Mouse (Mus musculus): ENCODE results near the gene Mlxipl.

Mlxipl gene

GRCm38 (mm10) chr5:135145955-135146354 lies 56.3 kb downstream of the Mlxipl start:
- DNase-seq (ENCODE audit: low spot score in 2 of 2) = no peak

DNA sequence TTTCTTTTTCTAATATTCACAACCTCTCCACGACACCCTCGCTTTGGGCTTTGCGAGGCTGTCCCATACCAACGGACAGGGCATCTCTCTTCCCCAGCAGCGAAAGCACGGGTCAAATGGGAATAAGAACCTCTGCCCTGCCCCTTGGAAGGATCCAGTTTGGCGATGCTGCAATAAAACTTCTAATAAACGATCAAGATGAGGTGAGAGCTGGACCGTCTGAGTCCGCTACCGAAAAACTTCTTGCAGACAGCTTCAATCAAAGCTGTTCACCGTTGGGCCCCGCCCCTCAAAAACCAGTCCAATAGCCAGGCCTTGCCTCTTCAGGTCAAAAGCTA lies 59.0 kb downstream of the Mlxipl start:
- no peak for DNase-seq (ENCODE audit: low spot score in 2 of 2)

GRCm38 (mm10) chr5:135149053-135149819 lies 59.5 kb downstream of the Mlxipl start, which contains the start of gene Tbl2:
TSS of gene Tbl2 (plus strand) at chr5:135149657.
- DNase-seq (ENCODE audit: low spot score in 2 of 2) = peak; percentile 98 to 99

- no peak for DNase-seq (ENCODE audit: low spot score in 2 of 2)
Measured at GRCm38 (mm10) chr5:135149820-135150178, 60.1 kb downstream of the Mlxipl start.

- DNase-seq (ENCODE audit: low spot score in 2 of 2) = no peak
Measured at GRCm38 (mm10) chr5:135156496-135156895, 66.8 kb downstream of the Mlxipl start.

GRCm38 (mm10) chr5:135161221-135161620 lies 71.5 kb downstream of the Mlxipl start:
- DNase-seq (ENCODE audit: low spot score in 2 of 2) = peak in 1 of 2 experiments; percentile 46

DNA sequence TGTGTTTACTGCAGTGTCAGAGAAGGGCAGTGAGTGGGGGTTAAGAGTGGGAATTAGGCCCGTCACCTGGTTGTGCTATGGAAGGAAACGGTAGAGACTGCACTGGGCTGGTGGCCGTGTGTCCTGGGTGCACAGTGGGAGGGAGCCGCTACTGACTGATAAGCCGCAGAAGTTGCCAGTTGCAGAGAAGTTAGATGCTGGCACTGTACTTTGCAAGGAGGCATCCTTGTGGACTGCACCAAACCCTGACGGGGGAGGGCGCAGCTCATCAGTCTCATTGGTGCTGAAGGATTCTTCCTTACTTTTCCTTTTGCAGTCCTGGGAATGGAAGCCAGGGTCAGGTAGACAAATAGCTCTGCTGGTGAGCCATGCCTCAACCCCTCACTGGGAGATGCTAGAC lies 72.0 kb downstream of the Mlxipl start:
- DNase-seq (ENCODE audit: low spot score in 2 of 2) = no peak

- no peak for DNase-seq (ENCODE audit: low spot score in 2 of 2)
Measured at GRCm38 (mm10) chr5:135162361-135162760, 72.7 kb downstream of the Mlxipl start.

- no peak for DNase-seq (ENCODE audit: low spot score in 2 of 2)
Measured at GRCm38 (mm10) chr5:135162821-135163220, 73.1 kb downstream of the Mlxipl start.

DNA sequence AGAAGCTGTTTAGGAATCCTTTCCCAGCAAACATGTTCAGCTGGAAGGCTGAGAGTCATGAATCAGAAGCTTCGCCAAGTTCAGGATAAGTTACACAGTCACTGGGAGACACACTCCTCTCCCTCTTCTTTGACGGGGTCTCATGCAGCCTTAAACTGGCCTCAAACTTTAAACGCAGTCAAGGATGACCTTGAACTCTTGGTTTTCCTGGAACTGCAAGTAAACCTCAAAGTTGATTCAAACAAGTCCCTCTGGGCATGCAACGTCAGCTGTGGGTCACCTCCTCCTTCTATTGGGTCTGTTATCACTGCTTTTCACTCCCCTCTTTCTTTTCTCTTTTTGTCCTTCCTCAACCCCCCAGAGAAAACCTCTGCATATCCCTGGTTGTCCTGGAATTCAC lies 77.2 kb downstream of the Mlxipl start:
- DNase-seq (ENCODE audit: low spot score in 2 of 2) = no peak

DNA sequence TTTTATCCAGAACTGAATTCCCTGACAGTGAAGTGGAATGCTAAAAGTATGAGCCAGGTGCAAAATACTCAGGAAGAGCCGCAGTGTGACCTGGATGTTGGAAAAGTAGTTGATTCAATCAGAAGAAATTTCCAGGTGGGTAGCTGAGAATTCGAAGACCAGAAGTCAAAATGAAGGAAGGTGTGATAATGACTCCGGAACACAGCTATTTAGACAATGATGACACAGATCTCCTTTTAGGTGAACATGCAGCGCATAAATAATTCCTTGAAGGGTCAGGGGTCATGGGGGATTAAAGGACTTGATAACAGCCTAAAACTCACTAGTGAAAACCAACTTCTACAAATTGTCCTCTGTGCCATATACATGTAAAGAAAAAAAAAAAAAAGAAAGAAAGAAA lies 77.8 kb downstream of the Mlxipl start:
- no peak for DNase-seq (ENCODE audit: low spot score in 2 of 2)

DNA sequence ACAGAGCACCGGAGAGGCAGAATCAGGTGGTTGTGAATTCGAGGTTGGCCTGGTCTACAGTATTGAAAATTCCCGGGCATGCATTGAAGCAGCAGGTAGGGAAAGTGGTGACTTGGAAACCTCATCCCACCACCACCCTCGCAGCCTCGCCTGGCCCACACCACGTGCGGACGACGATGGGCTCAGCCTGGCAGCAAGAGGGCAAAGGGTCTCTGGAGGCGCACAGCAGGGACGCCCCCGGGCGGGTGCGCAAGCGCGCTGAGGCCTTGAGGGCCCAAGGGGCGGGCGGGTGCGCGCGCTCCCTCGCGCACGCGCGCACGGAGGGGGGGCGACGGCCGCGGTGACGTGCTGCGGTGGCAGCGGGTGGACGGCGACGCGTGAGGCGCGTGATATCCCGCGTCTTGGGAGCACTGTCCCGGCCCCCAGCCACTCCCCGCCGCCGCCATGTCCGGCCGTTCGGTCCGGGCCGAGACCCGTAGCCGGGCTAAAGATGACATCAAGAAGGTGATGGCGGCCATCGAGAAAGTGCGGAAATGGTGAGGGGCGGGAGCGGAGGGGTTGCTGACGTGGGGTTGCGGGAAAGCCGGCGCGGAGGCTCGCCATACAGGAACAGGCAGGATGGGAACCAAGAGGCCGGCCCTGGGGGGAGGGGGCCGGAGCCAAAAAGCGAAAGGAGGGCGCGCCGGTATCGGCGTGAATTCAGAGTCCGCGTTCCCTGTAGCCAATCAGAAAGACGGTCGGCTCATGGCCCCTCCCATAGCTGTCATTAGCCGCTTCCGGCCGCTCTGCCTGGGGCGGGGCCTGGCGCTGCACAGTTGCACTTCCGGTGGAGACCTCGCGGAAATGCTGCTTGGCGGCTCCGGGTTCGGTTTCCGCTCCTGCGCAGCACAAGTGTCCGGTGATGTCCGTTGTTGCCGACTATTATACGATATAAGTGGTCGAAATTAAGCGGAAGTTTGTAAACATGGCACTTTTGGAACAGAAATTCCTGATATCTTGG lies 78.7 kb downstream of the Mlxipl start, which contains the start of gene Bcl7b:
TSS of gene Bcl7b (plus strand) at position 221 of the 1,000 bp plus-strand sequence.
- peak; percentile 85 to 96 for DNase-seq (ENCODE audit: low spot score in 2 of 2)

- no peak for DNase-seq (ENCODE audit: low spot score in 2 of 2)
Measured at GRCm38 (mm10) chr5:135169479-135169878, 79.8 kb downstream of the Mlxipl start.

- DNase-seq (ENCODE audit: low spot score in 2 of 2) = no peak
Measured at GRCm38 (mm10) chr5:135171688-135172220, 82.1 kb downstream of the Mlxipl start.

- no peak for DNase-seq (ENCODE audit: low spot score in 2 of 2)
Measured at GRCm38 (mm10) chr5:135172986-135173385, 83.3 kb downstream of the Mlxipl start.

DNA sequence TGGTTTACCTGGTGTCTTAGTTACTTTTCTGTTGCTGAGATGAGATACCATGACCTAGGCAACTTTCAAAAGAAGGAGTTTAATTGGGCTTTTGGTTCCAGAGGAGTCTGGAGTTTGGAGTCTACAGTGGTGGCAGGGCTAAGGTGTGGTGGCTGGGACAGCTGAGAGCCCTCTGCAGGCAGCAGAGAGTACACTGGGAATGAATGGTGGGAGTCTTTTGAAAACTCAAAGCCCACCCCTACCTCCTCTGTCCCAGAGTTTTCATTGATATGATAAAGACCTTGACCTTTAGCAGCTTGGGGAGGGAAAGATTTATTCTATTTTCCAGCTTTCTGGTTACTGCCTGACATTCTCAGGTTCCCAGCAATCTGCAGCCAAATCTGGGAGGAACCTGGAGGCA lies 85.4 kb downstream of the Mlxipl start:
- no peak for DNase-seq (ENCODE audit: low spot score in 2 of 2)

DNA sequence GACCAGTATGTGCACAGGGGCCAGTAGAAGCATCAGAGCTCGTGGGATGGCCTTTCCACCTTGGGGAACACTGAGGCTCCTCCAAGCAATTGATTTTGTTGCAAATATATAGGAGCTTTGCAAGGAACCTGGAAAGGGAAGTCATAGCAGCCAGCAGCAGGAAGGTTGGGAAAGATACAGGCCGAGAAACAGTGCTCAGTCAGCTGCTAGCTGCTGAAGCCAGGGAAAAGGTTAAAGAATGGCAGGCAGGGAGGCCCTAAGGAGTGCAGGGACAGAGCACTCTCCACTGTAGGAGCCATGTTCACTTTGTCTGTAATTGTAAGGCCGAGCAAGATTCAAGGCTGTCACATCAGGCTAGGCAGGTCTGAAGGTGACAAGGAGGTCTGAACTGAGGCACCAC lies 88.8 kb downstream of the Mlxipl start:
- DNase-seq (ENCODE audit: low spot score in 2 of 2) = no peak

DNA sequence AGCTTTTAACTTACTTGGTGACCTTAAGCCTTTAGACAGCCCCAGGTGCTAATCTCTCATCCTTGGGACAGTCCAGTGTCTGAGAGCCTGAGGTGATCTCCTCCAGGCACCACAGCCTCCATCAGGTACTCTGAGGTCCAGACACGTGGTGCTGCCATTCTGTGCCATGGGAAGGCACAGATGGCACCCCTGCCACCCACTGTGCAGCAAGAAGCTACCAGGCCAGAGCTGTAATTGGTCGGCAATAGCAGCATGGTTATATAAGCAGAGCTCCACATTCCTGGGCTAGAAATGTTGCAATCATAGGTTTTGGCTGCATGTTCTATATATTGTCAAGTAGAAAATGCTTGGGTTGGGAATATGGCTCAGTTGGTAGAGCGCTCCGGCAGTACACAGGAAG lies 89.3 kb downstream of the Mlxipl start:
- DNase-seq (ENCODE audit: low spot score in 2 of 2) = no peak

- no peak for DNase-seq (ENCODE audit: low spot score in 2 of 2)
Measured at GRCm38 (mm10) chr5:135179616-135180015, 89.9 kb downstream of the Mlxipl start.

GRCm38 (mm10) chr5:135180796-135181195 lies 91.1 kb downstream of the Mlxipl start:
- DNase-seq (ENCODE audit: low spot score in 2 of 2) = no peak

GRCm38 (mm10) chr5:135181776-135182175 lies 92.1 kb downstream of the Mlxipl start:
- DNase-seq (ENCODE audit: low spot score in 2 of 2) = no peak

DNA sequence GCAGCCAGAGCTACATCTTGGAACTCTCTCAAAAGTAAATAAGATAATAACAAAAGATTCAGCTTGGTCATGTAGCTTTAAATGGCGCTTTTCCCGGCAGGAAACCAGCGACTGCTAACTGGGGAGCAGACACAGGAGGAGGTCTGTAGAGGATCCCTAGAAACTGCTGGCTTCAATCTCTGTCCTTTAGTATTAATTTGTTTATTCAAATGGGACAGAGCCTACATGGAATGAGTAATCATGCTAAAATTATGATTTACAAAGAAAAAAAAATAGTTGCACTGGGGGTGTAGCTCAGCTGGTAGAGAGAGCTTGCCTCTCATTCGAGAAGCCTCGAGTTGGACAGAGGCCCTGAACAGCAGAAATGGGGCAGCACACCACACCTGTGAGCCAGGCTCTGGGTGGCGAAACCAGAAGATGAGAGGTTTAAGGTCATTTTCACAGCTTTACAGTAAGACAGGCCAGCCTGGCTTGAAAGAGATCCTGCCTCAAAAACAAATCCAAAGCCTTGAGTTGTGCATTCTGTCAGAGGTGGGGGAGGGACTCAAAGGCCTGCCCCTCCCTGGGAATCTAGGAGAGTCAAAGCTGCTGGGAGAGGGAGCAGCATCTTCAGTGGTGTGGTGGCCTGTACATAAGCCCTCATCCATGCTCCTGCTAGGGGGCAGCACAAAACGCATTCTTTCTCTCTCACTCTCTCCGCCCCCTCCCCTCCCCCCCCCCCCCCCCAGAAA lies 93.6 kb downstream of the Mlxipl start:
- peak in 1 of 2 experiments; percentile 9 for DNase-seq (ENCODE audit: low spot score in 2 of 2)
